Mouse (Mus musculus) right cerebral cortex, postnatal 10 days (tissue): ENCODE results near the gene Selenot.

Experiments
- DNase-seq, 2 experiments: peaks; one replicate each; pipeline ENCODE4 v3.0.0; 2021; ENCODE audit warnings: low spot score in 2 of 2

Gene Selenot

GRCm38 (mm10) chr3:58636406-58637295 is 60.2 kb downstream of the Selenot start, which contains the start of gene Erich6:
Gene Erich6, minus strand, starts transcription at chr3:58637207.
- DNase-seq: peak; percentile 33 to 38
